Mouse (Mus musculus): ENCODE data around the gene Rab7b. TPM values are rescaled to one million over a fixed set of nuclear protein-coding genes. Genes with fewer than 3 reads are reported as not detected.

Rab7b gene
- polyA plus RNA-seq, 1 experiment from 2014 or later = 2.3 TPM

DNA sequence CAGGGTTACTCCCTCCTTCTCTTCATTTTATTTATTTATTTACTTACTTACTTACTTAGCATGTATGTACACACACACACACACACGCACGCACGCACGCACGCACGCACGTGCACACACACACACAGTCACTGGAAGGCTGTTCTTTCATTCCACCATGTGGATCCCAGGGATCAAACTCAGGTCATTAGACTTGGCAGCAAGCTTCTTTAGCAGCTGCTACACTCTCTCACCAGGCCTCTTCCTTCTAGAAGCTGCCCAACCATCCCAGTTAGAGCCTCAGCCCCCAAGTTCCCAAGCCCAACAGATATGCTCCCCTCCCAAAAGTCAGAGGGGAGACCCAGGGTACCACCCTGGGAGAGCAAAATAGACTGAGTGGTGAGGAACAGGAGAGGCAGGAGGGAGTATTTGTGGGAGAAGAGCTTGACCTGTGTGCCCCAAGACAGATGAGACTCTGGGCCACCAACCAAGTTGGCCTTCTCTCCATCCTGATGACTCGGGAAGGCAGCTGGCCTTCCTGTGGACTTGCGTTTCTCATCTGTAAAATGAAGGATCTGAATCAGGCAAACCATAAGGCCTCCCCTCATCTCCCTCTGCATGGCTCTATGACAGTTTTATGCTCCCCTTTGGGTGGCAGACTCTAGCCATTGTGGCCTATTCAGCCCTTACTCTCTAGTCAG lies 51.1 kb downstream of the Rab7b start:
- ATAC-seq = no peak
- TF ChIP-seq EP300 (IDR thresholded peaks at IDR 0.05; ENCODE audit: low read depth) = no peak
- no peak for TF ChIP-seq CTCF (IDR thresholded peaks at IDR 0.05; ENCODE audit: low read depth)
- H3K27me3 ChIP-seq (ENCODE audit: insufficient read depth, low read length) = 0 out of 2 replicates have a peak, but pooled peaks cover 3% of the 10 kb centered on the region

DNA sequence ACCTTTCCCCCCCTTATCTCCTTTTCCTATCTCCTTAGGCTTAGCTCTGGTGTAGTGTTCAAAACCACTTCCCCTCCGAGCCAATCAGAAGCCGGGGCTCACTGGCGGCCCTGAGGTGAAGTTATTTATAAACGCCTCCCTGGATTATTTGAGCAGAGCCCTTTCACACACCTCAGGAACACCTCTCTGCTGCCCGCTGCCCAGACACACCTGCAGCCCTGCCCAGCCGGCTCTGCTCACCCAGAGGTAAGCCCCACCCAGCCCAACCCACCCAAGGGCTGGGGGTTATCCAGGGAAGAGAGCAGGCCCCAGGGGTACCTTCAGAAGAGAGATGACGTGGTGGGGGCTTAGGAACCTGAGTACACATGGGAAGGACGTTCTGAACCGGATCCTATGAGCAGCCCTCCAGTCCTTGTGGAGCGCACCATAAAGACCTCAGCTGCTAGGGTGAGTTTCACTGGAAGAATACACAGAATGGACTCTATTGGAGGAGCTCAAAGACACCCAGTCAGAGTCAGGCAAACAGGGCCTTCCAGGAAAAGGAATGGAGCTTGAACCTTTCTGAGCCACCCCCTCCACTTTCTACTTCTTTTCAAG lies 55.5 kb downstream of the Rab7b start, which contains the start of gene Slc26a9:
Gene Slc26a9, plus strand, starts transcription at position 155 of the 597 bp plus-strand sequence.
- no peak within 1 kb of the TSS for H3K4me2 ChIP-seq (ENCODE audit: low read depth, low read length)
- no peaks in the 10 kb centered on the region for H3K9me3 ChIP-seq (ENCODE audit: low read length)
- no peaks in the 10 kb centered on the region for H3K36me3 ChIP-seq (replicated peaks; ENCODE audit: insufficient read depth, low read length)
- H3K4me1 ChIP-seq (ENCODE audit: insufficient read depth) = no peaks in the 10 kb centered on the region
- no peak within 1 kb of the TSS for H3K27ac ChIP-seq (ENCODE audit: low read depth)
- 0 out of 2 replicates have a peak, but pooled peaks cover 3% of the 10 kb centered on the region for H3K27me3 ChIP-seq (ENCODE audit: insufficient read depth, low read length)
- no peak within 1 kb of the TSS for H3K4me3 ChIP-seq (ENCODE audit: low read depth, low read length)
- TF ChIP-seq CTCF (IDR thresholded peaks at IDR 0.05; ENCODE audit: low read depth) = no peak
- TF ChIP-seq EP300 (IDR thresholded peaks at IDR 0.05; ENCODE audit: low read depth) = no peak
- ATAC-seq = no peak
- H3K9ac ChIP-seq (replicated peaks) = no peak within 1 kb of the TSS
- 25% methylated on average over 10 of the region's 10 CpGs for WGBS (ENCODE audit: insufficient replicate concordance)
- DNase-seq = no peak

More for the DNA sequence above, 51.1 kb downstream of the Rab7b start:
- Histone ChIP-seq H3K4me1 (ENCODE audit: insufficient read depth) (no peaks in the 10 kb centered on the region; the same call in 1 of the 2 replicates), H3K4me2 (ENCODE audit: low read depth, low read length) (no peak overlapping the region), H3K9ac (replicated peaks) (no peak overlapping the region), H3K4me3 (ENCODE audit: low read depth, low read length) (no peak overlapping the region), H3K27ac (ENCODE audit: low read depth) (no peak overlapping the region), H3K9me3 (ENCODE audit: low read length) (no peaks in the 10 kb centered on the region), H3K36me3 (replicated peaks; ENCODE audit: insufficient read depth, low read length) (no peaks in the 10 kb centered on the region)
- WGBS (ENCODE audit: insufficient replicate concordance) = 94% methylated on average over 9 of the region's 9 CpGs
- DNase-seq = no peak

DNA sequence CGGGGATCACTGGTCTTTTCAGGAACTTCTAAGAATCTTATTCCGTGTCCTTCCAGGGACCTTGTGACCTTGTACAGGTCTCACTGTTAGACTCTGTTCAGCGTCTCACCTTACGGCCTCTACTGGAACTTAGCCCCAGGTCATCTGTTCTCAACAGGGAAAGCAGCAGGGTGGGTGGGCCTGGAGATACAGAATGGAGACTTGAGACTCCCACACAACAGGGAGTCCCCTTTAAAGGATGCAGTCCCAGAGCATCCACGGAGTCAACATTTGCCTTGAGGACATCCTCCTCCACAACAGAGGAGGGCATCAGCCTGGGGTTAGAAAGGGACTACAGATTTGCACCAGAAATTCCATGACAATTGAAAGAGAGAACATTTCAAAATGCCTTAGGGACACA lies 56.9 kb downstream of the Rab7b start:
- 0 out of 2 replicates have a peak, but pooled peaks cover 3% of the 10 kb centered on the region for H3K27me3 ChIP-seq (ENCODE audit: insufficient read depth, low read length)
- ATAC-seq (no peak), DNase-seq (no peak)
- H3K9me3 ChIP-seq (ENCODE audit: low read length) = no peaks in the 10 kb centered on the region
- 71% methylated on average over 5 of the region's 5 CpGs for WGBS (ENCODE audit: insufficient replicate concordance)
- no peaks in the 10 kb centered on the region for H3K36me3 ChIP-seq (replicated peaks; ENCODE audit: insufficient read depth, low read length)
- H3K4me2 ChIP-seq (ENCODE audit: low read depth, low read length) = no peak overlapping the region
- TF ChIP-seq EP300 (IDR thresholded peaks at IDR 0.05; ENCODE audit: low read depth) (no peak), CTCF (IDR thresholded peaks at IDR 0.05; ENCODE audit: low read depth) (no peak)
- no peak overlapping the region for H3K9ac ChIP-seq (replicated peaks)
- H3K27ac ChIP-seq (ENCODE audit: low read depth) = no peak overlapping the region
- H3K4me3 ChIP-seq (ENCODE audit: low read depth, low read length) = no peak overlapping the region
- H3K4me1 ChIP-seq (ENCODE audit: insufficient read depth) = no peaks in the 10 kb centered on the region; the same call in 1 of the 2 replicates

DNA sequence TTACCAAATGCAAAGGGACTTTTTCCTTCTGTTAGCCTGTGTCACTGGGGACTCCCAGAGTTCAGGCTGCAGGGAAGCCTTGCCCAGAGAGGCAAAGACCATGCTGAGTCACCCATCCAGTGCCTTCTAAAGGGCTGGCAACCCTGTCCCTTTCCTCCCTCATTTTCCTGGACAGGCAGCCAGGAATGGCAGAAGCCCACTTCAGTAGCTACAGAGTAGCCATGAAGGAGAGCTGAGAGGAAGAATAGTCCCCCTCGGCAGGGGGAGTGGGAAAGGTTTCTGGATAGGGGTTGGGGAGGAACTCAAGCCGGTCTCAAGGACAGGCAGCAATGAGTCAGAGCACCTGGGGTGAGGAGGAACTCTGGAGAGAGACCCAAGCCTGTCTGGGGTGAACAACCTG lies 59.3 kb downstream of the Rab7b start:
- no peak for ATAC-seq
- WGBS (ENCODE audit: insufficient replicate concordance) = 60% methylated on average over 2 of the region's 2 CpGs
- Histone ChIP-seq H3K36me3 (replicated peaks; ENCODE audit: insufficient read depth, low read length) (no peaks in the 10 kb centered on the region), H3K4me1 (ENCODE audit: insufficient read depth) (no peaks in the 10 kb centered on the region; the same call in 1 of the 2 replicates), H3K4me2 (ENCODE audit: low read depth, low read length) (no peak overlapping the region), H3K4me3 (ENCODE audit: low read depth, low read length) (no peak overlapping the region), H3K9ac (replicated peaks) (no peak overlapping the region), H3K9me3 (ENCODE audit: low read length) (no peaks in the 10 kb centered on the region), H3K27ac (ENCODE audit: low read depth) (no peak overlapping the region), H3K27me3 (ENCODE audit: insufficient read depth, low read length) (no peaks in the 10 kb centered on the region)
- TF ChIP-seq CTCF (IDR thresholded peaks at IDR 0.05; ENCODE audit: low read depth) = no peak
- no peak for TF ChIP-seq EP300 (IDR thresholded peaks at IDR 0.05; ENCODE audit: low read depth)
- DNase-seq = no peak

DNA sequence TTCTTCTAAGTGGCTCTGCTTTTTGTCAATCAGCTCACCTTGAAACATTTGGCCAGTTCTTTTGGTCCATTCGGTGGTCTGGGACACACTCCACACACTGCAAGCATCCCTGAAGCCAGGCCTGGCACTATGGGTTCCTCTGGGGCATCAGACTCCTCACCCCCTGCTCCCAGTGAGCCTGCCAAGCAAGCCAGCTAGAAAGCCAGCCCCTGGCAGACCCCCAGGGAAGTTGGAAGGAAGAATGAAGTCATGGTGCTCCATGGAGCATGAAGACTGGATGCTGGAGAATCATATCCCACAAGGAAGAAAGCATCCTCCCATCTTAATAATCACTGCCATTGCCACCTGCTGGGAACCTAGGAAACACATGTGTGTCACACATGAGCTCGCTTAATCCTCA lies 60.1 kb downstream of the Rab7b start:
- Histone ChIP-seq H3K9me3 (ENCODE audit: low read length) (no peaks in the 10 kb centered on the region), H3K4me3 (ENCODE audit: low read depth, low read length) (no peak overlapping the region), H3K36me3 (replicated peaks; ENCODE audit: insufficient read depth, low read length) (no peaks in the 10 kb centered on the region), H3K9ac (replicated peaks) (no peak overlapping the region), H3K4me2 (ENCODE audit: low read depth, low read length) (no peak overlapping the region), H3K27ac (ENCODE audit: low read depth) (no peak overlapping the region), H3K27me3 (ENCODE audit: insufficient read depth, low read length) (no peaks in the 10 kb centered on the region), H3K4me1 (ENCODE audit: insufficient read depth) (no peaks in the 10 kb centered on the region; the same call in 1 of the 2 replicates)
- DNase-seq (no peak), ATAC-seq (no peak)
- WGBS (ENCODE audit: insufficient replicate concordance) = 66% methylated on average over 2 of the region's 2 CpGs
- TF ChIP-seq CTCF (IDR thresholded peaks at IDR 0.05; ENCODE audit: low read depth) (no peak), EP300 (IDR thresholded peaks at IDR 0.05; ENCODE audit: low read depth) (no peak)

DNA sequence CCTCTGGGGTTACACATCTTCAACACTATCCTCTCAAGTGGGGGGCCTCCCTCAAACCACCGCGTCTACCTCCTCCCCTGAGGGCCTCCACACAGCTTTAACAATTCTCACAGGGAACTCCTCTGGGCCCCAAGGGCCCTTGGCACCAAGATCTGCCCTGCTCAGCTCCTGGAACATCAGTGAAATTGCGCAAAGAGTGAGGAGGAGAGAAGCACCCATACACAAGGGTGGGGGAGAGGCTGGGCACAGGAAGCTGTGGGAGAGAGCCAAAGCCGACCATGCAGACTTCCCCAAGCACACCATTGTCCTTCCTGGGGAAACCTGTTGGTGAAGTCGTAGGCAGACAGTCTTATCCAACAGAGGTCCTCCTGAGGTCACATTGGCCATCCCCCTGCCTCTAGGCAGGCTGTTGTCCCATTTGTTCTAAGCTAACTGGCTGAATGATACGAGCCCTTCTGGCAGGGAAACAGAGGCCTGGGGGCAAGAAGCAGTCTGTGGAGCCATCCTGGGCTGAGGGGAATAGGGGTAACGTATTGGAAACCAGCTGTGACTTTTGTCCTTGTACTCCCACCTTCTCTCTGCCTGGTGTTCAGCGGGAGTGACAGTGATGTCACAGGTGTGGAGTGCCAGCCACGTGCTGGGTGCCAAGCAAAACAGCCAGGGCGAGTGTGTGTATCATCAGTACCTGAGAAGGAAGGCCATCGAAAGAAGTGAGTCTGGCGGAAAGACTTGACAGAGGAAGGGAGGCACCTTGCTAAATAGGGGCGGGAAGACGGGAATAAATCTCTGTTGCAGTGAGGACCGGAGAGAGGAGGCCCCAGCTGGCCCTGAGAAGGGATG lies 61.4 kb downstream of the Rab7b start:
- TF ChIP-seq EP300 (IDR thresholded peaks at IDR 0.05; ENCODE audit: low read depth) = no peak
- TF ChIP-seq CTCF (IDR thresholded peaks at IDR 0.05; ENCODE audit: low read depth) = no peak
- WGBS (ENCODE audit: insufficient replicate concordance) = 58% methylated on average over 15 of the region's 15 CpGs
- Histone ChIP-seq H3K27ac (ENCODE audit: low read depth) (no peak overlapping the region), H3K4me1 (ENCODE audit: insufficient read depth) (peaks cover 9% of the 10 kb centered on the region; the same call in 1 of the 2 replicates), H3K9ac (replicated peaks) (no peak overlapping the region), H3K9me3 (ENCODE audit: low read length) (no peaks in the 10 kb centered on the region), H3K27me3 (ENCODE audit: insufficient read depth, low read length) (no peaks in the 10 kb centered on the region), H3K36me3 (replicated peaks; ENCODE audit: insufficient read depth, low read length) (no peaks in the 10 kb centered on the region), H3K4me3 (ENCODE audit: low read depth, low read length) (no peak overlapping the region), H3K4me2 (ENCODE audit: low read depth, low read length) (no peak overlapping the region)
- ATAC-seq (no peak), DNase-seq (no peak)

Measured in liver, postnatal 0 days (tissue).